Mouse (Mus musculus): ENCODE data around the gene Gm21887. TPM values are rescaled to one million over a fixed set of nuclear protein-coding genes. Genes with fewer than 3 reads are reported as not detected.
A peak's percentile ranks its signal among the peaks of the same experiment; 100 is the strongest.
"Not testable (repeated sequence)": the region's sequence is repeated elsewhere in the genome, so short reads cannot be mapped to it uniquely, and the experiment has no call there.

The Gm21887 gene
- total RNA-seq (2021): 100 to 1,000 TPM; 159 to 258 TPM
- long read RNA-seq, experiment 1, partial matches to known transcripts: 3 of 131 reads
- long read RNA-seq, experiment 1, other reads (novel, unspliced or antisense): 128 of 131 reads
- long read RNA-seq, experiment 2, partial matches to known transcripts: 0 of 46 reads
- long read RNA-seq, experiment 2, other reads (novel, unspliced or antisense): 46 of 46 reads

GRCm38 (mm10) chrX:170009016-170009750 lies at the start of gene Gm21887:
TSS of gene Gm21887 (plus strand) at chrX:170009659.
- peak; percentile 99 to 100 for DNase-seq

- no peak for DNase-seq
Observed at GRCm38 (mm10) chrX:169969337-169969736, 40.1 kb upstream of the Gm21887 start.

GRCm38 (mm10) chrX:169969765-169970164 lies 39.7 kb upstream of the Gm21887 start:
- DNase-seq: not testable (repeated sequence)

GRCm38 (mm10) chrX:169970546-169970945 lies 38.9 kb upstream of the Gm21887 start:
- DNase-seq: not testable (repeated sequence)

GRCm38 (mm10) chrX:169971562-169971961 lies 37.9 kb upstream of the Gm21887 start:
- DNase-seq: not testable (repeated sequence)

DNA sequence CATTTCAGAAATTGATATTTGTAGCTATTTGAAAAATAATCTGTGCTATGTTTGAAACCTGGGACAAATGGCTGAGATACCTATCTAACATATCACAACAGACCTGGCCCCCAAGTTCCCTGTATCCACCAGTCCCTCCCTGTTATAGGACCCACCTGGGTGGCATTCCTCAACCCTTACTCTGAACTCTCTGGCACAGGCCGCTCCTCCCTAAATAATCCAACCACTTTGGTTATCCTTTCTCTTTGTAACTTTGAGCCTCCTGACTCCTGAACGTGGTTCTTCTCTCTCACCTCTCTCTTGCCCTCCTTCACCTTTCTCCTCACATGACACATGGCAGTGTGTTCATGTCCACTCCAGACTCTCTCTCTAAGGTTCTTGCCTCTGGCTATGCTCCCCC lies 37.3 kb upstream of the Gm21887 start:
- DNase-seq: not testable (repeated sequence)

DNA sequence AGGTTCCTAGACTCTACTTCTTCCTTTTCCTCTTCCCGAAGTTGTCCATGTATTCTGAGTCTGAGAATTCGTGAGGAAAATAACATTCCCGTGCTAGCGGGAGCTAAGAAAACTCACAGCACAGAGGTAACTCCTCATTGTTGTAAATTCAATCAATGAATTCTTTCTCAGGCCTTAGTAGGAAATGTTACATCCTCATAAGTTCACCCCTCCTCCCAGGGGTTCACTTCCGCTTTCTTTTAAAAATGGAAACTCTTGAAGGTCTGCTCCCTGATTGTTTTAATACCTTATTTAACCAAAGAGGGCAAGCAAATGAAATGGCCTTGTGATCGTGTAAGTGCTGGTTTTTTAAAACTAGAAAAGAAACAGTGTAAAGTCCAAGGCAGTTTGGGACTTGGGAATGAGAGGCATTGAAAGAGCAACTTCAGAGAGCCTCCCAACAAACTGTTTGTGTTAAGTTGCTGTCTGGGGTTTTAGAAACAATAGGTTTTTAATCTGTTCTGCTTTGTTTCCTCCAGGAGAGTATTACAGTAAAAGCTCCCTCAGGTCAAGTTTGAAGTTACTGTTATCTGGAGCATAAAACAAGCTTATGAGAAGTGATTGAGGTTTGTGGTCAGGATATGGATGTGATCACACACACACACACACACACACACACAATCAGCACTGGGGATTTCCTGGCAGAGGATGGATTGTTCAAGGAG lies 36.5 kb upstream of the Gm21887 start:
- DNase-seq: not testable (repeated sequence)

GRCm38 (mm10) chrX:169973806-169974205 lies 35.7 kb upstream of the Gm21887 start:
- not testable (repeated sequence) for DNase-seq

DNA sequence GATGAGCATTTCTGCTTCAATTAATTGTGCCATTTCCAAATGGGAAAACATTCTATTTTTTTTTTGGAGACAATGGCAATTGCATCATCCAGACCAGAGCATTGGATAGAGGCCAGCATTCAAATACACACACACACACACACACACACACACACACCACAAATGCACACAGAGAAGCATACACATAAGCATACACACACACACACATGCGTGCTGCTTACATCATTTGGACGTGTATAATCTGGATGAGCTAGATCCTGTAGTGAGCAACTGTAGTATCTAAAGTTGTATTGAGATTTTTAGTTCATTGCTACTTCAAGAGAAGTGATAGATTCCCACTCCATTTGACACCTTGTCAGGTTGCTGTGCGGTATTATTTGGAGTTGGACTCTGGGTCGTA lies 35.0 kb upstream of the Gm21887 start:
- not testable (repeated sequence) for DNase-seq

- DNase-seq: not testable (repeated sequence)
Observed at GRCm38 (mm10) chrX:169974974-169975373, 34.5 kb upstream of the Gm21887 start.

GRCm38 (mm10) chrX:169975681-169976131 lies 33.8 kb upstream of the Gm21887 start:
- not testable (repeated sequence) for DNase-seq

GRCm38 (mm10) chrX:169976340-169976739 lies 33.1 kb upstream of the Gm21887 start:
- DNase-seq: not testable (repeated sequence)

GRCm38 (mm10) chrX:169977856-169978435 lies 31.5 kb upstream of the Gm21887 start:
- DNase-seq: not testable (repeated sequence)

DNA sequence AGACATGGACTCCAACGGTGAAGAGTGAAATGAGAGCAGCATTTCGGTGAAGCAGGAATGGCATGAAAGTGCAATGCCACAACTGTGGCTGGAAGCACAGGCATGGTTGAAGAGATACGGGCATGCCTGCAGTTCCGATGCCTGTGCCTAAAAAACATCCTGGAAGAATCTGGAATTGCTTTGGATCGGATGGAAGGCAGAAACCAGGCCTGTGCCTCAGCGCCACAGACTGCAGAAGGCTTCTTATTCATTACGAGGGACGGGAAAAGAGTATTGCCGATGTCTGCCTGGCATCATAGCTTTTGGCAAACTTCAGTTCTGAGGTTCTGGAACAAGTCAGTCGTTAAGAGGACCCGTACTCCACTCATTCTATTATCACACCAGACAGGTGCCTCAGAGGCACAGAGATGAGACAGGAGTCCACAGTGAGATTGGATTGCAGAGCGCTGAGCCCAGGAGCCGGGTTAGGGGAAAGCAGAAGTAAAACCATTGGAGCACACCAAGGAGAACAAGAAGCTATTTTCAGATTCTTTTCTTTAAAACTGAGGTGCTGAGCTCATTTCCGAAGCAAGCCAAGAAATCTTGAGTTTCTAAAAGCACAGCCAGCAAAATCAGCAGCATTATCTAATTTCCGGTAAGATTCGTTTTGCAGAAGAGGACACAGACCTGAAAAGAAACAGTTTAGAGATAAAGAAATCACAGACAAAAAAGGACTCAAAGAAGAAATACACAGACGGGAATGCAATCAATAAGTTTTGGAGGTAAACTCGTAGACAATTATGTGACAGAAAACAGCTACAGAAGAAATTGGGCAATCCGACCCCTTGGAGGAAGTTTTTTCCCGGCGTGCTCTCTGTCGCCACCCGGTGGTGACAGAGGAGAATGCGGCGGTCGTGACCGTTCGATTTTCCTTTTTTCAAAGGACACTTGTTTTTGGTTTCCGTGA lies 30.8 kb upstream of the Gm21887 start:
- peak; percentile 73 to 79 for DNase-seq

DNA sequence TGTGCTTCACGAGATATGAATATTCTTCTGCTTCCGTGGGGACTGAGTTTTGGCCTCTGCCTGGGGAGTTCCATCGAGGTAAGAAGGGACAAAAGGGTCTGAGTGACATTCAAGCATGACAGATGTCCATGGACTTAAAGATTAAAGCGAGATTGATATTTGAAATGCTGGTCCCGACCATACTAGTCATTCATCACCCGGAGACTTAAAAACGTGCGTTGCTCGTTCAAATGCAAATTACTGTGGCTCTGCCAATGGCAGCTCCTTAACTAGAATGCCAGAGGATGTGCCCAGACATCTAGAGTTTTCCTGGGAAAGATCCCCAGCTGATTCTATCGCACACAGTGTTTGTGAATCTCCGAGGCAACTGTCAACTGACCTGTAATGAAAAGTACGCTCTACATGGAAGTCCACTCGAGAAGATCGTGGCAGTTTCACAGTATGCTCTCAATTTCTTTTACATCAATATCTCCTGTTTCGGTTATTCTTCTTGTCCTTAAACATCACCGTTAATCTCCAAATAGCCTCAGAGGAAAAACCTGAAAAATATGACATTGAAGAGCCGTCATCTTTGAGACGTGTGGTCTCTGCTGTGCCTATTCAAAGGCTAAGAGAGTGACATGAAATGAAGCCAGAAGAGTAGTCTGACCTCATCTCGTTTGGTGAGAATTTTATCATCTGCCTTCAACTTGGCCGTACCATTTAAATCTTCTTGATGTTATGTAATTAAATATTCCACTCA lies 29.8 kb upstream of the Gm21887 start:
- not testable (repeated sequence) for DNase-seq

GRCm38 (mm10) chrX:169980203-169980556 lies 29.3 kb upstream of the Gm21887 start:
- not testable (repeated sequence) for DNase-seq

GRCm38 (mm10) chrX:169980809-169981289 lies 28.6 kb upstream of the Gm21887 start:
- peak in 1 of 2 experiments; percentile 41 for DNase-seq

- not testable (repeated sequence) for DNase-seq
Observed at GRCm38 (mm10) chrX:169981761-169982181, 27.7 kb upstream of the Gm21887 start.

DNA sequence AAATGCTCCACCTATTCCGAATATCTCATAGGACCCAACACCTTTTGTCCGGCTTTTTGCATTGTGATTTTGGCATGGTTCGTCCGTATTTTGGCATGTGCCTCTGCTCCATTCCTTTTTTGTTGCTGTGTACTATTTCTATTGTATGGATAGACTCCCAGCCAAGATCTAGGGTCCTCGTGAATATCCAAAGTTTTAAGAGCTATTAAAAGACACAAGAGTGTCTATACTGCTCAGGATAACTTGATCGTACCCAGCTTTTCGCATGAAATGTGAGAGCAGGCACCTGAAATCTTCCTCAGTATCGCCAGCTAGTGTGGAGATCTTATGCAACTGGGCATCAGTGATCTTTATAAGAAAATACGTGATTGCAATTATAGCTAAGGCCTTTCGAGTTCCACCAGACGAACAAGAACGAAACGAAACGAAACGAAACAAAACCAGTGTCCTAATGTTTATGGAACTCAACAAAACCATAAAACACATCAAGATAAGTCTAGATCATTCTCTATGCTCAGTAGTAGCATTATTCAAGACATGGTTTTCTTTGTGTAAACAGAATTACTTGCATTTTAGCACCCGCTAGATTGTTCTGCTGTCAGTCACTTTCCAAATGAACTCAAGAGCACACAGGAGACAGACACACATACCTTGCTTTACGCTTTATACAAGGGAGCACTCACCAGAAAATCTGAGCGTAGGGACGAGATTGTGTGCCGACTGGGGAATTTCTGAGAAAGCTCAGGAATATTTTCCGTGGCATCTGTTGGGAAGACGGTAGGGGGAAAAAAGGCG lies 26.7 kb upstream of the Gm21887 start:
- DNase-seq: not testable (repeated sequence)

All from adrenal gland, postnatal 36 days (tissue).